Mouse (Mus musculus): Measurements from ENCODE around the gene Gm21292.
"Not testable (repeated sequence)": the region's sequence is repeated elsewhere in the genome, so short reads cannot be mapped to it uniquely, and the experiment has no call there.

The Gm21292 gene

DNA sequence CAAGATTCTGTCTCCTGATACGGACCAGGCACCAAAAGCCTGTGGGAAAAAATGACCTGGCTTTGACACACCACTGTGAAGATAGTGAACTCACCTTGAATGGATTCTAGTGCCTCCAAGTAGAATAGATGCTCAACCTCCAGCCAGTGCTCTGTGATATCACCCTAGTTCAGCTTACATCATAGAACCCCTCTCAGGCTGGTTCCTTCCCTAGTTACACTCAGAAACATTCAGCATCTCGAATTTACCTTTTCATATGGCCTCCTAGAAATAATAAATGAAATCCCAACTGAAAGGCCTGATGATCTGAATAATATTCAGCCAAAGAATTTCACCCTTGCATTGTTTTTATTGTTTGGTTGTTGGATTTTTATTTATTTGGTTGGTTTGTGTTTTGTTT is at the start of gene Gm21292:
Gene Gm21292, minus strand, starts transcription at position 101 of the 400 bp plus-strand sequence.
- not testable (repeated sequence) for DNase-seq (ENCODE audit: low spot score in 2 of 2)
